Mouse (Mus musculus): ENCODE data around the gene Dand5.

- TF ChIP-seq CTCF (IDR thresholded peaks at IDR 0.05; ENCODE audit: borderline replicate concordance, control insufficient read depth, extremely low read depth, insufficient read depth, low read length, poor library complexity) = no peak
- TF ChIP-seq POLR2A (IDR thresholded peaks at IDR 0.05; ENCODE audit: control insufficient read depth, extremely low read depth, insufficient read depth, low read length, poor library complexity) = no peak
Observed at GRCm38 (mm10) chr8:84774473-84774911, 48.1 kb downstream of the Dand5 start.
